Comparison of ENCODE assay signal across 26 mouse cellular contexts in the genomic region with DNA sequence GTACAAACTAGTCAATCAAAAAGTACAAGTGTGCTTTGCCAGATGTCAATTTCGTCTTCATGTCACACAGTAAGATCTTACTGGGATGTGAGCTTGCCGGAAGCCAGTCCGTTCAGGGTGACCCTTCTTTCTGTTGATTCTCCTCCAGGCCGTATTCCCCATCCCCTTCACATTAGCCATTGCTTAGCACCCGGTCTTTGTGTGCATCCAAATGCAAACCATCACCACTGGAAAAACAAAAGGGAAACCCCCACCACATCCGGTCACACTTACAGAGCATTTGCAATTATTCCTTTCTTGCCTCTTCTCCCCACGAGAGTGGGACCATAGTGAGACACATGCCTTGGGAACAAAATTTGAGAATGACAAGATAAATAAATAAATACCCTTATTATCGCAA.
DNase-seq lines count a peak whose midpoint lies in the region; ATAC-seq lines count a peak whose summit lies in the region.
"Had no signal": no experiment of that assay in that cellular context is flagged by ENCODE, and none has a peak within 500 bp of the region (broad histone marks: within the 10 kb centered on the region; RNA-seq: fewer than 3 reads in every experiment).

No protein-coding gene starts in this region.

- no peak overlapping the region for H3K4me2 ChIP-seq in midbrain, embryonic 13.5 days (replicated peaks)
- H3K4me2 ChIP-seq: forebrain, embryonic 13.5 days; heart, embryonic 11.5 days; hindbrain, embryonic 13.5 days; intestine, embryonic 15.5 days had no signal

- WGBS in midbrain, embryonic 13.5 days = 60% methylated on average over 8 of the region's 8 CpGs

- H3K27ac ChIP-seq in midbrain, embryonic 13.5 days = no peak overlapping the region
- H3K27ac ChIP-seq: forebrain, embryonic 10.5 days; forebrain, embryonic 13.5 days; gastrocnemius, adult 2 months; hindbrain, embryonic 10.5 days; hindbrain, embryonic 13.5 days; intestine, embryonic 15.5 days had no signal

- peak; percentile 35 for DNase-seq in heart, adult 11 months
- DNase-seq in heart, adult 8-10 months (ENCODE audit: low spot score) = no peak
- DNase-seq in ES-CJ7 (ENCODE audit: low read depth, low spot score) (peak; percentile 95), WW6 (ENCODE audit: low read depth, low spot score) (peak; percentile 18)
- no peak for DNase-seq in layer of hippocampus, postnatal 14 days (ENCODE audit: low spot score in 2 of 2)
- DNase-seq: adrenal gland, postnatal 10 days; adrenal gland, postnatal 36 days; cerebellum, adult 18-20 months; cerebellum, adult 9-10 months; cerebellum, postnatal 14 days; gastrocnemius, adult 2 months; gastrocnemius, postnatal 14 days; heart, adult 18-20 months; heart, postnatal 36 days; kidney, adult 11 months had no signal

- H3K9ac ChIP-seq in midbrain, embryonic 13.5 days (replicated peaks) = no peak overlapping the region
- H3K9ac ChIP-seq: forebrain, embryonic 13.5 days; hindbrain, embryonic 13.5 days; intestine, embryonic 15.5 days had no signal

- H3K4me3 ChIP-seq in midbrain, embryonic 13.5 days (replicated peaks) = no peak overlapping the region
- H3K4me3 ChIP-seq: forebrain, embryonic 10.5 days; forebrain, embryonic 13.5 days; gastrocnemius, adult 2 months; hindbrain, embryonic 10.5 days; hindbrain, embryonic 13.5 days; intestine, embryonic 15.5 days had no signal

- no peak for ATAC-seq in midbrain, embryonic 13.5 days
- ATAC-seq: forebrain, embryonic 13.5 days; forebrain, embryonic 16.5 days; hindbrain, embryonic 16.5 days; intestine, embryonic 15.5 days; Patski had no signal

- no peaks in the 10 kb centered on the region for H3K27me3 ChIP-seq in midbrain, embryonic 13.5 days
- H3K27me3 ChIP-seq: forebrain, embryonic 13.5 days; hindbrain, embryonic 13.5 days; intestine, embryonic 15.5 days; Patski had no signal

- peaks cover 15% of the 10 kb centered on the region; the same call in 1 of the 2 replicates for H3K4me1 ChIP-seq in midbrain, embryonic 13.5 days (replicated peaks)

- no peaks in the 10 kb centered on the region for H3K36me3 ChIP-seq in midbrain, embryonic 13.5 days
- H3K36me3 ChIP-seq: forebrain, embryonic 10.5 days; G1E; hindbrain, embryonic 10.5 days; hindbrain, embryonic 13.5 days; intestine, embryonic 15.5 days had no signal

- H3K9me3 ChIP-seq in midbrain, embryonic 13.5 days = no peaks in the 10 kb centered on the region
- H3K9me3 ChIP-seq: forebrain, embryonic 10.5 days; forebrain, embryonic 13.5 days; hindbrain, embryonic 10.5 days; hindbrain, embryonic 13.5 days; intestine, embryonic 15.5 days had no signal

Comparison
In these comparisons a context has a peak if more than half of its experiments do, and no peak if none do; other contexts are left out.
1. DNase-seq: peak in heart, adult 11 months (single experiment), ES-CJ7 (single experiment) and WW6 (single experiment); none in heart, adult 8-10 months (single experiment) and layer of hippocampus, postnatal 14 days (0 of 2).